Mouse (Mus musculus) megakaryocyte-erythroid progenitor cell, adult 5-6 weeks (primary cell): ENCODE measurements around the gene Reln. TPM values are rescaled to one million over a fixed set of nuclear protein-coding genes. Genes with fewer than 3 reads are reported as not detected.

Experiments used
- ATAC-seq: replicated peaks from 2 replicates; pipeline ENCODE4 v1.8.0; 2016; ENCODE audit warnings: mild to moderate bottlenecking, inconsistent platforms; ENCODE audit not compliant: severe bottlenecking, poor library complexity, low FRiP score, low TSS enrichment
- total RNA-seq, 2 experiments: library from RNA; stranded (forward) in 1 of 2; stranded (reverse) in 1 of 2; fragments of 200-1000, 215-1000 nt in 1 of 2; fragments of >200 nt in 1 of 2; fragmentation: Nextera tagmentation in 1 of 2; gene quantifications; 2 replicates each; pipeline ENCODE4 v1.2.3; 2014 to 2017

Reln gene
- total RNA-seq, 2 experiments from 2014 or later = 0.61 TPM; not detected in 1

DNA sequence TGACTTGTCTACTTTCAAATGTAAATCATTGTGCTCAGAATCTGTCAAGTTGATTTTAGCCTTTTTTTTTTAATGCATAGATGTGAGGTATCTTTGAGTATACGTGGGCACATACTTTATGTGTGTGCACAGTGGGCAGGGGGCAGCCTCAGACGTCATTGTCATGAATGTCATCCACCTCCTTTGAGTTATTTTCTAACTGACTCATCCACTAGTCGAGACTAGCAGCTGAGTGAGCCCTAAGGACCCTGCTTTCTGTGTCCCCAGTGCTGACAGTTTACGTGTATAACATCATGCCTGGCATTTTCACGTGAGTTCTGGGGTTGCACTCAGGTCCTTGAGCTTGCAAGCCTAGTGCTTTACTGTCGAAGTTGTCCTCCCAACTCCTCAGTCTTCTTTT is 443.6 kb downstream of the Reln start:
- ATAC-seq = no peak

DNA sequence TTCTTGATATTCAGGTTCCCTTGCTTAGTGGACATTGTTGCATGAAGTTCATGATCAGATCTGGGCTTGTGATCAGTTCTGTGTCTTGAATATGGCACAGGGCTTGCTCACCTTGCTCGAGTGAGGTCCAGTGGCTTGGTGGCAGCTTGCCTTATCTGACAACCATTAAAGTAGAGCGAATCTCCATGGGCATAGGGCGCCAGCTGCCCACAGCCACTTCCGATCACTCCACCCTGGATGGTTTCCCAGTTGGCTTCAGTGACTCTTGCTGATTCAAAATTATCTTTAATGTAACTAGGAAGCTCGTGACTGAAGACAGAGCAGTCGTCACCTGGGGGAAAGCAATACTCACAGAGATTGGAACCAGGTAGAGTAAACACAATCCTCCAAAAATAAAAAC is 445.6 kb downstream of the Reln start:
- ATAC-seq = no peak

DNA sequence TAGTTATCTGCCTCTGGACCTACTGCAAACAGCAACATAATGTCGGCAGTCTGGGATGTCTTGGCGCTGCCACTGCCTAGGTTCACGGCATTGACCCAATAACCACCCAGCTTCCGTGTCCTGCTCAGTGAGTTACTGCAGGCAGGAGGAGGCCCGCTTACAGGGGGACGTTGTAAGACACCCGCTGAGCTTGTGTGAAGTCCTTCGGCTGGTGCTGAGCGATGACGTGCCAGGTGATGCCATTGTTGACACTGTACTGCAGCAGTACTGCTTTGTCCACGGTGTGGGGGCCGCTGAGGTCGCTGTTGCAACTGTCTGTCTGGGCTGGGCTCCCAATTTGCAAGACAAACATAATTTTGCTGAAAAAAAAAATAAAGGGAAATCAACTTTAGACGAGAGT is 447.9 kb downstream of the Reln start:
- ATAC-seq = no peak

DNA sequence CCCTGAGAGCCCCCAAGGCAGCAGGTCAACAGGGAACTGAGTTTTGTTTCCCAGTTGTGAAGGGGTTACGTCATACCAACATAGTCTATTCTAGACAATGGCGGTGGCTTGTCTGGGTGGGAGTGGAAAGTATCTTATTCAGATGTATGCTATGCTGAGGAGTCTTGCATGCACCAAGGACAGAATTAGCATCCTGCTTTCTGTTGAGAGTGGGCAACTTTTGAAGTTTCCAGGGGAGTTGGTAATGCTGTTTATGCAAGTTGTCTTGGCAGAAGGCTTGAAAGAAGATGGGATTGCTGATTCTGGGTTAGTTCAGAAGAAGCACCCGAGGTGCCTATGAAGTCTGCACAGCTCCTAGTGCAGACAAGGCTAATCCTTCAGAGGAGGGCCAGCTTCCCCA is 450.3 kb downstream of the Reln start:
- no peak for ATAC-seq

DNA sequence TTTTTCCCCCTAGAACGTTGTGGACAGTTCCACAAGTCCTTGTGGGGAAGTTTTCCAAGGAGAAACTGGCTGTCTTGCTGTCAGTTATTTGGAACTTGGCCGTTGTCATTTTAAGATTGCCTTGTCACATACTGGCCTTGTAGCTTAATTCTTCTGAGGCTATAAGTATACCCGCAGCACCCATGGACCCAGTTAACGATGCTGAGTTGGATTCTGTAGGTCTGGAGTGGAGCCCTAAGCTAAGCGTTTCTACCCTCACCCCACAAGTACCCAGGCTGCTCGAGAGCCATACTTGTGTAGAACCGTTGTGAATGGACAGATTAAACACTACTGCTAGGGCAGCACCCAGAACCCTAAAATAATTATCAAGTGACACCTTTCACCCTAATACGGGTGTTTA is 477.8 kb downstream of the Reln start:
- no peak for ATAC-seq

DNA sequence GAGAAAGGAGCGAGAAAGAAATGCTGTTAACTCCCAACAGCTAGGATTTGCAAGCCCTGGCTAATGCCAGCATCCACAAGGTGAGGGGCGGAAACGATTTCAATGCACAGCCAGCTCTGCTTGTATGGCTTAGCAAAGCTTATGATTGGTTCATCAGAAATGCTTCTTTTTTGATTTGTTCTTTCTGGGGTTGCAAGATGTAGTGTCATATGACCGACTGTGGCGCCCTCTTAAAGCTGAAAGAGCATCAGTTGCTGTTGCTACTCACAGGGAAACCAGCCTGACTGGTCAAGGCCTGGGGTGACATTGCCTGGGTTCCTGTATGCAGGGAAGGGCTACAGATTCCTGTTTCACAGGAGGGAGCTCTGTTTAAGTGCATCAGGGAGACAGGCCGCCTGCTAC is 478.2 kb downstream of the Reln start:
- ATAC-seq = no peak

DNA sequence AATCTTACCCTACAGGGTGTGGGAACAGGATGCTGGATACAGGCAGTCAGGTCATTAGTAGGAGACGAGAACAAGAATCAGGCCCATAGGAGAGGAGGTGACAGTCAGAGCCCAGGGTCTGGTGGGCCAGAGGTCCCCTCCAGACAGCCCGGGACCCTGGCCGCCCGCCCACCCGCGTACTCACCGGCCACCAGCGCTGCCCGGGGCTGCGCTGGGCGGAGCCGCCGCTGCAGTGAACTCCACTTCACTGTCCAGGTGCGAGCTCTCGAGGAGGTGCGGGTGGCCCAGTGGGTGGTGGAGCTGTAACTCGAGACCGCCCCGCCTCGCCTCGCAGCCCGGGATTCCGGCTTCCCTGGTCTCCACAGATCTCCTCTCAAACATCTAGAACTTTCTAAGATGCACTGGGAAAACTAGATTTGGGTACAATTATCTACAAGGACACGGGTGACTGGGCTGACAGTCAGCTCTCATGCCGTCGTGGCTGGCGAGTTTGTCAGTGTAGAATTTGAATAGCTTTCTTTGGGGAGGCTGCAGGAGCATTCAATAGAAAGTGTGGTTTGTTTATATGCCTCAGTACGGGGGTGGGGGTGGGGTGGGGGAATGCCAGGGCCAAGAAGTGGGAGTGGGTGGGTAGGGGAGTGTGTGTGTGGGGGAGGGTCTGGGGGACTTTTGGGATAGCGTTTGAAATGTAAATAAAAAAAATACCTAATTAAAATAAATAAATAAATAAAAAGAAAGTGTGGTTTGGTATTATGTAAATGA is 479.0 kb downstream of the Reln start, which contains the start of gene Slc26a5:
Slc26a5 (minus strand) TSS at position 259 of the 762 bp plus-strand sequence.
- no peak for ATAC-seq

DNA sequence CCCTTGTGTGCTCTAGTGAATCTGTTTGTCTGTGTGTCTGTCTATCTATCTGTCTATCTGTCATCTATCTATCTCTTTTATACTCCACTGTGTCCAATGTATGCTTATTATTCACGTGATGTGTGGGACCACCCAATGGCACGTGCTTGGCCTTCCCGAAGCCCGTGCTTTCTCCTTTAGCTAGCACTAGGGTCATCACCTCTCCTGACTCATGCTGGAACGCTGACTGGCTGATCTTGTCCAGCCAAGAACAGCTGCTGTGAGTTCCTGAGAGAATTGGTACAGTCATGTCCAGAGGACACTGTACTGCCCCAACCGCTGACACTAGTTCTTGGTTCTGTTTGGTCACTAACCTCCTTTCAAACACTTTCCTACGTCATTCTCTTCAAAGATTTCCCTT is 485.8 kb downstream of the Reln start:
- no peak for ATAC-seq

DNA sequence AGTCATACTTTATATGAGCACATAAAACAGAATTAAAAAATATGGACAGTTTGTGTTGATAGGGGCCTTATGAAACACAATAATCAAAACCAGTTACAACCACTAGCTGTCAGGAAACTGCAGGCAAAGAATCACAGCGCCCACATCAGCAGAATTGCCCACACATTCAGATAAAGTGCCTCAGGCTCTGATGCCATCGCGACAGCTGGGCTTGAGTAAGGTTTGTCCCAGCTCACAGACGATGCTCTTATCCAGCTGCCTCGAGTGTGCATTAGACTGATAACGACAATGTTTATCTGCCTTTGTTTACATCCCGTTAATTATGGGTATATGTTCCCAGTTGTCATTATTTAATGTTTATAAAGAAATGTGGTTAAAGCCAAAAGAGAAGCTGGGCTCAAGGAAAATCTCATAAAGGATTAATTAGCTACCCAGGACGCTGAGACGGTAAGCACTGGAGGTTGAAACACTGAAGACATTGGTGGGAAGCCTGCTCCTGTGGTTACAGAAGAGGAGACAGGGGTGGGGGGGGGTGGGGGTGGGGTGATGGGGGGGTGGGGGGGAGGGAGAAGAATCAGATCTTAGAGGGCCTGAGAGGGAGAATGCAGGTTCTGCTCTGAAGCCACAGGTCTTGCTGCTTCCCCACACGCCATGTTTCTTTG is 492.7 kb downstream of the Reln start:
- ATAC-seq = no peak

DNA sequence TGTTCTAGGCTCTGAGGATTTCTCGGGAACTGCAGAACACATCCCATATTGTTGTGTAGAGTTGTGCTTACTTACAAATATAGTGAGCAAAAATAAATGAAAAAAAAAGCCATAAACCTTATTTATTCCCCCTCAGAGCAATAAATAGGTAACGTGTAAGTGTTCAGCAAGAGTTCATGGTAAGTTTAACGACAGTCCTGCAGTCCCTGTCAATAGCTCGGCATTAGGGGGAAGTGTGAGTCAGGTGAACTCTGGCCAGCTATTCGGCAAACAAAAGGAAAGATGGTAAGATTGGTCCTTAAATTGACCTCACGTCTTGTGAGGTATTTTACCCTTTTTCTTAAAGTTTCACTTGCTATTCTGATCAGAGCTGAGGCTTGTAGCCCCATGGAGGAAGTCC is 497.1 kb downstream of the Reln start:
- ATAC-seq = no peak

DNA sequence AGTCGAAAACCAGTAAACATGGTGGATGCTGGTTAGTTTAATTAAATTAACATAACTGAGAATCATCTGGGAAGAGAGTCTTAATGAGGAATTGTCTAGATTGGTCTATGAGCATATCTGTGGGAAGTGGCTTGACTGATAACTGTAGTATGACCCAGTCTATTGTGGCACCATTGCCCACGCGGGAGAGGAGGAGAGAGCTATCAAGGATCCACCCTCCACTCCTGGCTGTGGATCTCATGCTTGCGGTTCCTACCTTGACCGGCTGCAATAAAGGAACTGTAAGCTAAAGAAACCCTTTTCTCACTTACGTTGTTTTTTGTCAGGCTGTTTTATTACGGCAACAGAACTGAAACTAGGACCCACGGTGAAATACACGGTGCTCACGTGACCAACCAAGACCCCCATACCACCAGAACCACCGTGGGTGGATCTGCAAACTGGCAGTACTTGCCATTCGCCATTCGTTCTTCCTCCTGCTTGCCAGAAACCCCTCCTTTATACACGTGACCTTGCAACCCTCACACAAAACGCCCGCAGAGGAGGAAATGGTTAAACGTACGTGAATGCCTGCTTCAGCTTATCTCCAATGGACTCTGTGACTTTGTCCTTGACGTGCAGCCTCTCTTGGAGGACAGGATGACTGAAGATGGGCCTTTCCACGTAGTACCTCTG is 497.7 kb downstream of the Reln start:
- ATAC-seq = no peak

DNA sequence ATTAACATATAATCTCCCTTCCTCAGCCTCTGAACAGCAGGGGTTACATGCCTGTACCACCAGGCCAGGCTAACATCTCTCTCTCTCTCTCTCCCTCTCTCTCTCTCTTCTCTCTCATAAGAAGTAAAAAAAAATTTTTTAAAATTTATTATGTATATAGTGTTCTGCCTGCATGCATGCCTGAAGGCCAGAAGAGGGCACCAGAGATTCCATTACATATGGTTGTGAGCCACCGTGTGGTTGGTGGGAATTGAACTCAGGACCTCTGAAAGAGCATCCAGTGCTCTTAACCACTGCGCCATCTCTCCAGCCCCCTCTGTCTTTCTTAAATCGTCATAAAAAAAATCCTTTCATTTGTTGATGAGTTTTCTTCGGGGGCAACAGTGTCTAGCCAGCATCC is 499.8 kb downstream of the Reln start:
- no peak for ATAC-seq

Other genes starting within 250 kb of the Reln start
- gene Orc5, start 205.7 kb upstream of the Reln start, total RNA-seq (2014; fragmentation: Nextera tagmentation) = 75.4 and 86.9 TPM in 2 replicates
- 71.2 and 90.9 TPM in 2 replicates for gene Orc5, start 205.7 kb upstream of the Reln start, total RNA-seq (2017)